Comparison of ENCODE assay signal across 29 mouse cellular contexts in the genomic region with DNA sequence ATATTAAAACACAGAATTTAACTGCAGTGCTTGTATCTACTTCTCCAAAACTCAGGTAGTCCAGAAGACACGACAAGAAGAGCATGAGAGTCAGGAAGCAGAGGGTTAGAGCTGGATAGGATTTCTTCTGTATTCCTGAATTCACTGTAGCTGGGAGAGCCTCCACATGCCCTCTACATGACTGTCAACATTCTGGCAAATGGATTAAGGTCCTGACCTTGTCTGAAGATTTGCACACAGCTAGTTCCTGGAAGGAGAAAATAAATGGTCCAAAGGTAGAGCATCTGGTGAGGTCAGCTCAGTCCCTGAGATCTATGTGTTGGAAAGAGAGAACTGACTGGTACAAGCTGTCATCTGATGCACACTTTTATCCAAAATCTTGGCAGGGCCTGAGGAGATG. TPM values are rescaled to one million over a fixed set of nuclear protein-coding genes. Genes with fewer than 3 reads are reported as not detected.
"Had no signal": no experiment of that assay in that cellular context is flagged by ENCODE, and none has a peak within 500 bp of the region (broad histone marks: within the 10 kb centered on the region; RNA-seq: fewer than 3 reads in every experiment).

No protein-coding gene starts in this region.

RNA-seq across cellular contexts. Expression of a gene that starts 5.6 kb away (rescaled TPM):
- total RNA-seq: common myeloid progenitor, adult 5-6 weeks; forebrain, postnatal 0 days; gastrocnemius, adult 18-20 months; gastrocnemius, adult 2 months; gastrocnemius, postnatal 10 days; gastrocnemius, postnatal 14 days; gastrocnemius, postnatal 25 days; gastrocnemius, postnatal 36 days; granulocyte monocyte progenitor cell, adult 5-6 weeks; heart, adult 18-20 months; heart, adult 2 months; heart, adult 8-10 months had no signal
- polyA plus RNA-seq: cortical plate, adult 2 months; embryonic facial prominence, embryonic 10.5 days; embryonic facial prominence, embryonic 11.5 days; embryonic facial prominence, embryonic 12.5 days; embryonic facial prominence, embryonic 13.5 days; embryonic facial prominence, embryonic 14.5 days; embryonic facial prominence, embryonic 15.5 days; erythroblast, embryonic 14.5 days; forebrain, embryonic 10.5 days; forebrain, embryonic 11.5 days; forebrain, embryonic 12.5 days; forebrain, embryonic 13.5 days; forebrain, embryonic 14.5 days; forebrain, embryonic 15.5 days; forebrain, embryonic 16.5 days; forebrain, postnatal 0 days; frontal cortex, adult 2 months; gonadal fat pad, adult 2 months; heart, adult 2 months had no signal
